Mouse (Mus musculus) bone marrow, adult 2 months (tissue): ENCODE results near the gene Nav1. TPM values are rescaled to one million over a fixed set of nuclear protein-coding genes. Genes with fewer than 3 reads are reported as not detected.

Experiments used
- H3K27ac ChIP-seq: fragments of 200-500 bp; 2 replicates; pipeline ENCODE4 v1.5.1; 2012; ENCODE audit warnings: low read depth, mild to moderate bottlenecking, control low read depth, inconsistent platforms, low read length; ENCODE audit not compliant: control insufficient read depth, poor library complexity, insufficient read depth
- H3K4me1 ChIP-seq: fragments of 200-500 bp; 2 replicates; pipeline ENCODE4 v1.6.1; 2011; ENCODE audit warnings: low read length; ENCODE audit not compliant: control insufficient read depth, insufficient read depth
- H3K4me3 ChIP-seq: fragments of 200-500 bp; replicated peaks from 2 replicates; pipeline ENCODE3; 2011; ENCODE audit warnings: mild to moderate bottlenecking, low read depth, low read length, control low read depth; ENCODE audit not compliant: control insufficient read depth
- CTCF ChIP-seq: fragments of 200-500 bp; IDR thresholded peaks from 2 replicates; pipeline ENCODE4 v1.5.1; 2011; ENCODE audit warnings: low read length, control low read depth; ENCODE audit not compliant: control insufficient read depth, insufficient read depth
- POLR2A ChIP-seq: fragments of 200-500 bp; IDR thresholded peaks from 2 replicates; pipeline ENCODE4 v1.6.1; 2011; ENCODE audit warnings: low read depth, mild to moderate bottlenecking, control low read depth, low read length, borderline replicate concordance; ENCODE audit not compliant: control insufficient read depth
- WGBS: fragments of 180-500 bp; shearing (Covaris S2); methylation state at CpG from one replicate; pipeline ENCODE4 v1.1.7; 2018; 5-methylcytosine and 5-hydroxymethylcytosine counted together
- polyA plus RNA-seq: library from polyadenylated mRNA; stranded (reverse); fragments of >200 nt; gene quantifications from 2 replicates; pipeline ENCODE4 v1.2.4, GENCODE M21; 2011; ENCODE audit warnings: low replicate concordance; ENCODE audit not compliant: missing spikeins, insufficient read depth, insufficient read length

Nav1 gene
- polyA plus RNA-seq, 1 experiment, result 22.7 TPM

GRCm38 (mm10) chr1:135544504-135545146, 62.5 kb downstream of the Nav1 start:
- WGBS, result 40% methylated on average over 16 of the region's 16 CpGs
- Histone ChIP-seq H3K27ac (no peak overlapping the region), H3K4me3 (no peak overlapping the region), H3K4me1 (no peaks in the 10 kb centered on the region)
- peak; percentile 80 for TF ChIP-seq CTCF
- TF ChIP-seq POLR2A, result no peak

GRCm38 (mm10) chr1:135542841-135543810, 64.0 kb downstream of the Nav1 start:
- Histone ChIP-seq H3K4me1 (no peaks in the 10 kb centered on the region), H3K27ac (no peak overlapping the region), H3K4me3 (no peak overlapping the region)
- 76% methylated on average over 12 of the region's 12 CpGs for WGBS
- TF ChIP-seq CTCF (no peak), POLR2A (no peak)

GRCm38 (mm10) chr1:135542080-135542479, 65.0 kb downstream of the Nav1 start:
- no peak for TF ChIP-seq CTCF
- no peak for TF ChIP-seq POLR2A
- 86% methylated on average over 9 of the region's 9 CpGs for WGBS
- no peaks in the 10 kb centered on the region for H3K4me1 ChIP-seq
- no peak overlapping the region for H3K27ac ChIP-seq
- no peak overlapping the region for H3K4me3 ChIP-seq

GRCm38 (mm10) chr1:135540270-135540669, 66.8 kb downstream of the Nav1 start:
- WGBS, result 31% methylated on average over 4 of the region's 4 CpGs
- TF ChIP-seq POLR2A (no peak), CTCF (peak; percentile 85)
- Histone ChIP-seq H3K4me1 (no peaks in the 10 kb centered on the region), H3K27ac (no peak overlapping the region), H3K4me3 (no peak overlapping the region)

- Histone ChIP-seq H3K27ac (no peak overlapping the region), H3K4me3 (no peak overlapping the region), H3K4me1 (no peaks in the 10 kb centered on the region; the same call in none of the 2 replicates)
- TF ChIP-seq POLR2A, result no peak
- no peak for TF ChIP-seq CTCF
- 80% methylated on average over 12 of the region's 12 CpGs for WGBS
Observed at GRCm38 (mm10) chr1:135538441-135539265, 68.4 kb downstream of the Nav1 start.

GRCm38 (mm10) chr1:135536822-135537221, 70.3 kb downstream of the Nav1 start:
- H3K4me3 ChIP-seq, result no peak overlapping the region
- H3K27ac ChIP-seq, result no peak overlapping the region
- TF ChIP-seq CTCF (no peak), POLR2A (no peak)
- 83% methylated on average over 7 of the region's 7 CpGs for WGBS
- H3K4me1 ChIP-seq, result no peaks in the 10 kb centered on the region; the same call in none of the 2 replicates

- TF ChIP-seq CTCF, result no peak
- TF ChIP-seq POLR2A, result no peak
- 77% methylated on average over 2 of the region's 2 CpGs for WGBS
- no peaks in the 10 kb centered on the region; the same call in none of the 2 replicates for H3K4me1 ChIP-seq
- H3K4me3 ChIP-seq, result no peak overlapping the region
- no peak overlapping the region for H3K27ac ChIP-seq
Observed at GRCm38 (mm10) chr1:135536326-135536725, 70.8 kb downstream of the Nav1 start.

GRCm38 (mm10) chr1:135535256-135535655, 71.8 kb downstream of the Nav1 start:
- WGBS, result 66% methylated on average over 4 of the region's 4 CpGs
- no peaks in the 10 kb centered on the region; the same call in none of the 2 replicates for H3K4me1 ChIP-seq
- TF ChIP-seq POLR2A (no peak), CTCF (no peak)
- H3K4me3 ChIP-seq, result no peak overlapping the region
- no peak overlapping the region for H3K27ac ChIP-seq
